Mouse (Mus musculus): ENCODE measurements around the gene Slit3. TPM values are rescaled to one million over a fixed set of nuclear protein-coding genes. Genes with fewer than 3 reads are reported as not detected.

The Slit3 gene
- total and polyA plus RNA-seq, 3 experiments = not detected

- Histone ChIP-seq H3K4me3 (ENCODE audit: control insufficient read depth in 1 of 2, insufficient read depth in 1 of 2, low read depth in 2 of 2, low read length in 2 of 2) (no peak overlapping the region), H3K4me1 (ENCODE audit: control insufficient read depth in 1 of 2, insufficient read depth in 2 of 2, low read length in 2 of 2) (no peaks in the 10 kb centered on the region), H3K9ac (ENCODE audit: control insufficient read depth, low read depth, low read length, poor library complexity, severe bottlenecking) (no peak overlapping the region), H3K27ac (ENCODE audit: control insufficient read depth, low read depth, low read length) (no peak overlapping the region), H3K27me3 (ENCODE audit: control insufficient read depth in 1 of 2, insufficient read depth in 2 of 2, low read length in 2 of 2) (no peaks in the 10 kb centered on the region), H3K36me3 (ENCODE audit: control insufficient read depth in 1 of 2, insufficient read depth in 2 of 2, low read length in 2 of 2) (no peaks in the 10 kb centered on the region), H3K9me3 (replicated peaks; ENCODE audit: insufficient read depth, low read length) (no peaks in the 10 kb centered on the region), H3K79me2 (ENCODE audit: control insufficient read depth, insufficient read depth, low read length, poor library complexity) (no peaks in the 10 kb centered on the region)
- DNase-seq (ENCODE audit: low read depth, low spot score) = no peak
- TF ChIP-seq NELFE (IDR thresholded peaks at IDR 0.05; ENCODE audit: low read depth, low read length) (no peak), USF2 (IDR thresholded peaks at IDR 0.05; ENCODE audit: borderline replicate concordance in 1 of 2, insufficient read depth in 1 of 2, low read depth in 1 of 2, low read length in 2 of 2) (no peak), MYC (IDR thresholded peaks at IDR 0.05; ENCODE audit: low read depth, low read length) (no peak), TCF12 (IDR thresholded peaks at IDR 0.05; ENCODE audit: low read depth, low read length) (no peak), POLR2AphosphoS2 (IDR thresholded peaks at IDR 0.05; ENCODE audit: low read length) (no peak)
Measured at GRCm38 (mm10) chr11:35270396-35270795, 149.4 kb downstream of the Slit3 start.

GRCm38 (mm10) chr11:35273416-35273815 lies 152.4 kb downstream of the Slit3 start:
- no peak for DNase-seq (ENCODE audit: low read depth, low spot score)
- no peak overlapping the region for H3K4me3 ChIP-seq (ENCODE audit: control insufficient read depth in 1 of 2, insufficient read depth in 1 of 2, low read depth in 2 of 2, low read length in 2 of 2)
- no peak overlapping the region for H3K9ac ChIP-seq (ENCODE audit: control insufficient read depth, low read depth, low read length, poor library complexity, severe bottlenecking)
- H3K4me1 ChIP-seq (ENCODE audit: control insufficient read depth in 1 of 2, insufficient read depth in 2 of 2, low read length in 2 of 2) = no peaks in the 10 kb centered on the region
- TF ChIP-seq BHLHE40 (IDR thresholded peaks at IDR 0.05; ENCODE audit: borderline replicate concordance, low read depth, low read length) (no peak), POLR2AphosphoS5 (IDR thresholded peaks at IDR 0.05; ENCODE audit: borderline replicate concordance, low read depth, low read length) (no peak), POLR2A (IDR thresholded peaks at IDR 0.05; ENCODE audit: control insufficient read depth in 1 of 2, insufficient read depth in 1 of 2, low read depth in 1 of 2, low read length in 2 of 2, poor library complexity in 1 of 2) (no peak), SIN3A (IDR thresholded peaks at IDR 0.05; ENCODE audit: low read length) (no peak), ELF1 (IDR thresholded peaks at IDR 0.05; ENCODE audit: low read depth, low read length) (no peak), TBP (IDR thresholded peaks at IDR 0.05; ENCODE audit: low read depth, low read length) (no peak), MYB (IDR thresholded peaks at IDR 0.05; ENCODE audit: low read depth, low read length) (no peak), EP300 (IDR thresholded peaks at IDR 0.05; ENCODE audit: low read depth in 1 of 2, low read length in 2 of 2) (no peak), GABPA (IDR thresholded peaks at IDR 0.05; ENCODE audit: low read depth, low read length) (no peak), RCOR1 (IDR thresholded peaks at IDR 0.05; ENCODE audit: low read depth, low read length) (no peak), RAD21 (IDR thresholded peaks at IDR 0.05; ENCODE audit: low read depth, low read length) (no peak), UBTF (IDR thresholded peaks at IDR 0.05; ENCODE audit: borderline replicate concordance, insufficient read depth, low read depth, low read length) (no peak), JUND (IDR thresholded peaks at IDR 0.05; ENCODE audit: low read depth, low read length) (no peak), ZMIZ1 (IDR thresholded peaks at IDR 0.05; ENCODE audit: low read depth, low read length) (no peak), MAZ (IDR thresholded peaks at IDR 0.05; ENCODE audit: low read depth, low read length) (no peak), USF1 (IDR thresholded peaks at IDR 0.05; ENCODE audit: low read depth, low read length) (no peak), ZC3H11A (IDR thresholded peaks at IDR 0.05; ENCODE audit: low read depth, low read length) (no peak), ZNF384 (IDR thresholded peaks at IDR 0.05; ENCODE audit: low read depth, low read length) (no peak)
- H3K27ac ChIP-seq (ENCODE audit: control insufficient read depth, low read depth, low read length) = no peak overlapping the region
- H3K79me2 ChIP-seq (ENCODE audit: control insufficient read depth, insufficient read depth, low read length, poor library complexity) = no peaks in the 10 kb centered on the region
- H3K27me3 ChIP-seq (ENCODE audit: control insufficient read depth in 1 of 2, insufficient read depth in 2 of 2, low read length in 2 of 2) = no peaks in the 10 kb centered on the region
- H3K36me3 ChIP-seq (ENCODE audit: control insufficient read depth in 1 of 2, insufficient read depth in 2 of 2, low read length in 2 of 2) = no peaks in the 10 kb centered on the region
- H3K9me3 ChIP-seq (replicated peaks; ENCODE audit: insufficient read depth, low read length) = no peaks in the 10 kb centered on the region

Data from MEL (cell line).